Mouse (Mus musculus) testis, adult 2 months (tissue): ENCODE results near the gene Cadps2.

Source experiments
- CTCF ChIP-seq: fragments of 200-500 bp; IDR thresholded peaks from 2 replicates; pipeline ENCODE4 v1.5.1; 2012; ENCODE audit warnings: low read depth, mild to moderate bottlenecking, inconsistent platforms, low read length, moderate library complexity; ENCODE audit not compliant: control insufficient read depth, insufficient read depth, insufficient replicate concordance
- POLR2A ChIP-seq: fragments of 200-500 bp; IDR thresholded peaks from 2 replicates; pipeline ENCODE4 v1.6.1; 2012; ENCODE audit warnings: low read depth, mild to moderate bottlenecking, inconsistent platforms, low read length, moderate library complexity; ENCODE audit not compliant: control insufficient read depth

DNA sequence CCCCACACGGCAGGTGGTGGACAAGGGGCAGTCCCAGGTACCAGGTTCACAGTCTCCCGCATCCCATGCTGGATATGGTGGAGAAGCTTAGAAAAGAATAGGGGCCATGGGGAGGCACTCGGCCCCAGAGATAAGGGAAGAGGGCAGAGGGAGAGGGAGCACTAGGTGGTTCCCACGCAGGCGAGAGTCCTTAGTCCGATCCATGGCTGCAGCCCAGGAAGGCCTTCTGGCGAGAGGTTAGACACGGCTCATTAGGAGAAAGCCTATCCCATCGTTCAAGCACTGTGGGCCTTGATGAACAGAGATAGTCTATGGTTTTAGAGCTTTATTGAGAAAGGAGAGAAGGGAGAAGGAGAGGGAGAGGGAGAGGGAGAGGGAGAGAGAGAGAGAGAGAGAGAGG, 205.2 kb downstream of the Cadps2 start:
- TF ChIP-seq CTCF (no peak), POLR2A (no peak)
